Mouse (Mus musculus) embryo, embryonic 10 days (tissue): ENCODE data around the gene Tshz3.

Source experiments
- DNase-seq: peaks from one replicate; pipeline ENCODE4 v3.0.0-alpha.2; 2015; ENCODE audit warnings: low spot score

Gene Tshz3

GRCm38 (mm10) chr7:36697118-36697855 lies 631 bp upstream of the Tshz3 start:
- DNase-seq: peak; percentile 65

GRCm38 (mm10) chr7:36698589-36698946 lies 650 bp downstream of the Tshz3 start:
- DNase-seq: no peak

GRCm38 (mm10) chr7:36699001-36699987 lies 1.4 kb downstream of the Tshz3 start:
- DNase-seq: peak; percentile 77

- DNase-seq: peak; percentile 71
These were observed 8.7 kb downstream of the Tshz3 start for GRCm38 (mm10) chr7:36706636-36707035.

- peak; percentile 59 for DNase-seq
These were observed 9.3 kb downstream of the Tshz3 start for GRCm38 (mm10) chr7:36707266-36707665.

- DNase-seq: peak; percentile 70
These were observed 9.9 kb downstream of the Tshz3 start for GRCm38 (mm10) chr7:36707681-36708350.

- DNase-seq: no peak
These were observed 10.9 kb downstream of the Tshz3 start for GRCm38 (mm10) chr7:36708823-36709222.

GRCm38 (mm10) chr7:36709239-36709638 lies 11.3 kb downstream of the Tshz3 start:
- peak; percentile 75 for DNase-seq

- DNase-seq: peak; percentile 44
These were observed 12.1 kb downstream of the Tshz3 start for GRCm38 (mm10) chr7:36709974-36710373.

- DNase-seq: peak; percentile 74
These were observed 12.5 kb downstream of the Tshz3 start for GRCm38 (mm10) chr7:36710387-36710786.

GRCm38 (mm10) chr7:36711766-36712165 lies 13.8 kb downstream of the Tshz3 start:
- no peak for DNase-seq

- DNase-seq: no peak
These were observed 16.4 kb downstream of the Tshz3 start for GRCm38 (mm10) chr7:36714323-36714722.

- peak; percentile 47 for DNase-seq
These were observed 19.3 kb downstream of the Tshz3 start for GRCm38 (mm10) chr7:36717192-36717591.

GRCm38 (mm10) chr7:36720830-36721229 lies 22.9 kb downstream of the Tshz3 start:
- DNase-seq: no peak

GRCm38 (mm10) chr7:36736303-36737050 lies 38.6 kb downstream of the Tshz3 start:
- no peak for DNase-seq

- DNase-seq: no peak
These were observed 53.6 kb downstream of the Tshz3 start for GRCm38 (mm10) chr7:36751480-36751879.

GRCm38 (mm10) chr7:36767501-36768092 lies 69.7 kb downstream of the Tshz3 start:
- no peak for DNase-seq

GRCm38 (mm10) chr7:36773086-36773485 lies 75.2 kb downstream of the Tshz3 start:
- no peak for DNase-seq

- no peak for DNase-seq
These were observed 79.0 kb downstream of the Tshz3 start for GRCm38 (mm10) chr7:36776956-36777355.

GRCm38 (mm10) chr7:36778456-36778855 lies 80.5 kb downstream of the Tshz3 start:
- DNase-seq: no peak

- DNase-seq: no peak
These were observed 86.4 kb downstream of the Tshz3 start for GRCm38 (mm10) chr7:36784243-36784773.
